Mouse (Mus musculus) cerebellum, adult 2 months (tissue): ENCODE measurements around the gene Zscan2. TPM values are rescaled to one million over a fixed set of nuclear protein-coding genes. Genes with fewer than 3 reads are reported as not detected.

ENCODE experiments used
- DNase-seq, 2 experiments: peaks; one replicate each; pipeline ENCODE4 v3.0.0; 2021
- H3K27ac ChIP-seq: fragments of 200-500 bp; 2 replicates; pipeline ENCODE4 v1.5.1; 2012; ENCODE audit warnings: low read length, control low read depth, inconsistent platforms; ENCODE audit not compliant: insufficient read depth
- H3K27me3 ChIP-seq: fragments of 200-500 bp; 2 replicates; pipeline ENCODE4 v1.6.1; 2012; ENCODE audit warnings: inconsistent platforms, mild to moderate bottlenecking, low read length, moderate library complexity; ENCODE audit not compliant: control insufficient read depth, insufficient read depth
- H3K4me1 ChIP-seq: fragments of 200-500 bp; 2 replicates; pipeline ENCODE4 v1.6.1; 2011; ENCODE audit warnings: low read length; ENCODE audit not compliant: control insufficient read depth, insufficient read depth
- H3K4me3 ChIP-seq: fragments of 200-500 bp; replicated peaks from 2 replicates; pipeline ENCODE3; 2011; ENCODE audit warnings: mild to moderate bottlenecking, low read depth, low read length, control low read depth; ENCODE audit not compliant: insufficient read depth
- CTCF ChIP-seq: fragments of 200-500 bp; IDR thresholded peaks from 2 replicates; pipeline ENCODE4 v1.5.1; 2011; ENCODE audit warnings: low read depth, mild to moderate bottlenecking, control low read depth, low read length, moderate library complexity, borderline replicate concordance; ENCODE audit not compliant: insufficient read depth
- POLR2A ChIP-seq: fragments of 200-500 bp; IDR thresholded peaks from 2 replicates; pipeline ENCODE4 v1.6.1; 2011; ENCODE audit warnings: low read length, control low read depth, borderline replicate concordance; ENCODE audit not compliant: insufficient read depth
- WGBS: fragments of 180-500 bp; shearing (Covaris S2); methylation state at CpG from one replicate; pipeline ENCODE4 v1.1.7; 2018; 5-methylcytosine and 5-hydroxymethylcytosine counted together
- polyA plus RNA-seq: library from polyadenylated mRNA; depleted of rRNA; stranded (reverse); fragments of >200 nt; gene quantifications from 2 replicates; pipeline ENCODE4 v1.2.3, GENCODE M21; 2012

The Zscan2 gene
- polyA plus RNA-seq, 1 experiment = 8.6 TPM

DNA sequence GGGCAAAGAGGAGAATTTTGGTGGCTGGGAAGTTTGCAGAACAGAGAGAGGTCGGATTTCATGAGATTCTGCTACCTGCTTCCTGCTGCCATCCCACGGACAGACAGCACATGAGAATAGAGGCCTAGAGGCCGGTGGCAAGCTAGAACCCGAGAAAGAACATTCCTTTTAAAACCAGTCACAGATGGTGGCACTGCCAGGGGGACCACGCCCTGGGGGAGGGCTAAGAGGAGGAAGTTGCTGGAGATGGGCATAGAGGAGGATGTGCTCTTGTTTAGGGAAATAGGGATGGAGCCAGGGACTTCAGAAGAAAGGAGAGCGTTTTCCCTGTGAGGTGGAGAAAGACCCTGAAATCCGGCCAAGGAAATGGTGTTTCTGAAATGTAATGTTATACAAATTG lies 22.5 kb upstream of the Zscan2 start:
- Histone ChIP-seq H3K4me1 (no peaks in the 10 kb centered on the region), H3K4me3 (no peak overlapping the region), H3K27me3 (no peaks in the 10 kb centered on the region; the same call in 1 of the 2 replicates), H3K27ac (no peak overlapping the region)
- no peak for DNase-seq
- 47% methylated on average over 7 of the region's 7 CpGs for whole genome bisulfite sequencing
- TF ChIP-seq CTCF (no peak), POLR2A (no peak)

DNA sequence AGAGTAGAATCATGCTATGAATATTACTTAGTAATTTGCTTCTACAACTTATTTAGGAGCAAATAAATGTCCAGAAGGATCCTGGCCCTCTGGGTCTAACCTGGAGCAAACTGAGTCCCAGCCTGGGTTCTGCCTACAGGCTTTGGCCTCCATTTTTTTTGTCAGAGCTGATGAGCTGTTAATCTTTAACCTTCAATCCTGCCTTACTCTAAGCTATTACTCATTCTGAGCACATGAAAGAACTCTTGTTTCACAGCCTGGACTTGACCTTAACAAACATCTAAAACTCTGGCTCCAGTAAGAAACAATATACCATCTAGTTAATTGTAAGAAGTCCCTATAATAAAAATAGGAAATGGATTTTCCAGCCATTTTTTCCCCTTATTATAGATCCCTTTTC lies 21.0 kb upstream of the Zscan2 start:
- TF ChIP-seq CTCF (no peak), POLR2A (no peak)
- no peak overlapping the region for H3K27ac ChIP-seq
- H3K4me3 ChIP-seq = no peak overlapping the region
- no peaks in the 10 kb centered on the region; the same call in 1 of the 2 replicates for H3K27me3 ChIP-seq
- no peaks in the 10 kb centered on the region for H3K4me1 ChIP-seq
- no peak for DNase-seq

DNA sequence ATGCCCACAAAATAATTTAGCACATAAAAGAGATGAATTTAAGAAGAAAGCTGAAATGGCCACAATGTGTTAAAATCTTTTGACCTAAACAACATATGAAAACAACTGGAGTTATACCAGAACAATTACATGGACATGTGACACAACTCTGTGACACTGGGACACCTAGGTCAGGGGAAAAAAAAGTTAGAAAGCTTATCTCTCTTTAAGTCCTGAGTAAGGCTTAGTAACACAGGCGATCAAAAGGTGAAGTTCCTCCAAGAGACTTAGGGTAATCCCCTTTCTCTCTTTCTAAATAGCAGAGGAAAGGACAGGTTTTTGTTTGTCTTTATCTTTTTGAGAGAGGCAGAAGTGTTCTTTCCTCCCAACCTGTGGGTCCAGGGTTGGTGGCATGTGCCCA lies 20.5 kb upstream of the Zscan2 start:
- no peak for DNase-seq
- H3K4me3 ChIP-seq = no peak overlapping the region
- H3K4me1 ChIP-seq = no peaks in the 10 kb centered on the region
- H3K27me3 ChIP-seq = no peaks in the 10 kb centered on the region; the same call in 1 of the 2 replicates
- no peak overlapping the region for H3K27ac ChIP-seq
- TF ChIP-seq CTCF (no peak), POLR2A (no peak)
- WGBS = 71% methylated on average over 1 of the region's 1 CpGs

GRCm38 (mm10) chr7:80840937-80841336 lies 19.8 kb upstream of the Zscan2 start:
- Histone ChIP-seq H3K27me3 (no peaks in the 10 kb centered on the region), H3K27ac (no peak overlapping the region), H3K4me1 (no peaks in the 10 kb centered on the region), H3K4me3 (no peak overlapping the region)
- 89% methylated on average over 4 of the region's 4 CpGs for WGBS
- TF ChIP-seq CTCF (no peak), POLR2A (no peak)
- DNase-seq = no peak

- no peak overlapping the region for H3K4me3 ChIP-seq
- TF ChIP-seq CTCF = no peak
- TF ChIP-seq POLR2A = no peak
- 81% methylated on average over 5 of the region's 5 CpGs for WGBS
- H3K27ac ChIP-seq = no peak overlapping the region
- H3K27me3 ChIP-seq = no peaks in the 10 kb centered on the region
- no peaks in the 10 kb centered on the region for H3K4me1 ChIP-seq
- DNase-seq = no peak
Measured at GRCm38 (mm10) chr7:80842132-80842531, 18.6 kb upstream of the Zscan2 start.

DNA sequence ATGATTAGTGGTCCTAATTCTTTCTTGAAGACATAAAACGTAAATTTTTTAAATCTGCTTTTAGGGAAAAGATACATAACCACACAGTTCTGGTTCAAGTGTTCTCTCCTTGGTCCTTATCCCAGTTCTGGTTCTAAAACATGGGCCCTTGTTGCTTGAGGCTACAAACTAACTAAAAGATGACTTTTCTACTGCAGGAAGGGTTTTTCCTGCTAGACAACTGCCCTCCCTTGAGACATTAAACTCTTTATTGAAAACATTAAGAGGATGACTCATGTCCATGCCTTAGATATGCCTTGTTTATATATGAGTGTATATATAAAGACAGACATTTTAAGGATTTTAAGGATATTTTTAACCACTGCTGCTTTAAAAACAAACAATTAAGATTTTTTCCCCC lies 17.5 kb upstream of the Zscan2 start:
- Histone ChIP-seq H3K27me3 (no peaks in the 10 kb centered on the region), H3K27ac (no peak overlapping the region), H3K4me1 (no peaks in the 10 kb centered on the region), H3K4me3 (no peak overlapping the region)
- TF ChIP-seq CTCF = no peak
- TF ChIP-seq POLR2A = no peak
- 86% methylated on average over 1 of the region's 1 CpGs for WGBS
- no peak for DNase-seq

DNA sequence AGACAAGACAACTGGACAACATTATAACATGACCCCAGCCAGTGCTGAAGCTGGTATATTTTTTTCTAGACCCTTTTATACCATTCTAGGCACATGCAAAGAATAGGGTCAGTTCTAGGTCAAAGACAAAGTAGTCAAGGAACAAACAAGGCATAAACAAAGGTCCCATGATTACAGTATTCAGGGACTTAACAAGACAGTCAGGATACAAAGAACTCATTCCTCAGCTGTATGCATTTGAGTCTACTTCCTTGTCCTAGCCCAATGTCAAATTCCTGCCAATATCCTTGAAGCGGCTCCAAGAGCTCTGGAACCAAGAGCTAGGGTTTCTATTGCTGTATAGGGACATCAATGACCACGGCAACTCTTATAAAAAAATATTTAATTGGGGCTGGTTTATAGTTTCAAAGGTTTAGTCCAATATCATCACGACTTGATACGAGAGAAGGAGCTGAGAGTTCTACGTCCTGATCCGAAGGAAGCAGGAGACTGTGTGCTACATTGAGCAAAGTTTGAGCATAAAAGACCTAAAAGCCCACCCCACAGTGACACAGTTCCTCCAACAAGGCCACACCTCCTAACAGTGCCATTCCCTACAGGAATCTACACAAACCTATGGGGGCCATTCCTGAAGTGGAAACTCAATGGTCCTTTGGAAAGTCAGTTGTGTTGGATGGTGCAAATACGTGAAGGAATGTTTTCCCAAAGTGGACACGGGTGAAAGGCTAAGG lies 16.6 kb upstream of the Zscan2 start:
- no peaks in the 10 kb centered on the region for H3K27me3 ChIP-seq
- no peak overlapping the region for H3K4me3 ChIP-seq
- no peak for DNase-seq
- H3K4me1 ChIP-seq = no peaks in the 10 kb centered on the region
- TF ChIP-seq POLR2A = no peak
- no peak for TF ChIP-seq CTCF
- H3K27ac ChIP-seq = no peak overlapping the region
- 91% methylated on average over 8 of the region's 8 CpGs for WGBS

GRCm38 (mm10) chr7:80844691-80845090 lies 16.0 kb upstream of the Zscan2 start:
- H3K4me3 ChIP-seq = no peak overlapping the region
- no peak overlapping the region for H3K27ac ChIP-seq
- no peaks in the 10 kb centered on the region for H3K27me3 ChIP-seq
- 93% methylated on average over 12 of the region's 12 CpGs for WGBS
- TF ChIP-seq CTCF = no peak
- DNase-seq = no peak
- H3K4me1 ChIP-seq = no peaks in the 10 kb centered on the region
